Mouse (Mus musculus): Measurements from ENCODE around the gene Plekha3.

The Plekha3 gene

GRCm38 (mm10) chr2:76676401-76677226, 1.5 kb downstream of the Plekha3 start:
- DNase-seq (ENCODE audit: low read depth, low spot score), result no peak

- DNase-seq (ENCODE audit: low read depth, low spot score), result no peak
Measured at GRCm38 (mm10) chr2:76682301-76682700, 7.2 kb downstream of the Plekha3 start.

GRCm38 (mm10) chr2:76686986-76687385, 11.9 kb downstream of the Plekha3 start:
- no peak for DNase-seq (ENCODE audit: low read depth, low spot score)

GRCm38 (mm10) chr2:76687608-76688007, 12.5 kb downstream of the Plekha3 start:
- DNase-seq (ENCODE audit: low read depth, low spot score), result no peak

GRCm38 (mm10) chr2:76688162-76688561, 13.1 kb downstream of the Plekha3 start:
- no peak for DNase-seq (ENCODE audit: low read depth, low spot score)

- DNase-seq (ENCODE audit: low read depth, low spot score), result no peak
Measured at GRCm38 (mm10) chr2:76690436-76691204, 15.5 kb downstream of the Plekha3 start.

- DNase-seq (ENCODE audit: low read depth, low spot score), result no peak
Measured at GRCm38 (mm10) chr2:76693765-76694164, 18.7 kb downstream of the Plekha3 start.

GRCm38 (mm10) chr2:76695290-76695689, 20.2 kb downstream of the Plekha3 start:
- DNase-seq (ENCODE audit: low read depth, low spot score), result no peak

- no peak for DNase-seq (ENCODE audit: low read depth, low spot score)
Measured at GRCm38 (mm10) chr2:76702188-76702587, 27.1 kb downstream of the Plekha3 start.

- no peak for DNase-seq (ENCODE audit: low read depth, low spot score)
Measured at GRCm38 (mm10) chr2:76702751-76703150, 27.7 kb downstream of the Plekha3 start.

GRCm38 (mm10) chr2:76705655-76706054, 30.6 kb downstream of the Plekha3 start:
- no peak for DNase-seq (ENCODE audit: low read depth, low spot score)

- no peak for DNase-seq (ENCODE audit: low read depth, low spot score)
Measured at GRCm38 (mm10) chr2:76708512-76708911, 33.4 kb downstream of the Plekha3 start.

GRCm38 (mm10) chr2:76714984-76715383, 39.9 kb downstream of the Plekha3 start:
- no peak for DNase-seq (ENCODE audit: low read depth, low spot score)

GRCm38 (mm10) chr2:76719650-76720049, 44.6 kb downstream of the Plekha3 start:
- no peak for DNase-seq (ENCODE audit: low read depth, low spot score)

Data from retina, postnatal 7 days (tissue).